Mouse (Mus musculus): ENCODE results near the gene Mrps16.
A peak's percentile ranks its signal among the peaks of the same experiment; 100 is the strongest.

Gene Mrps16

DNA sequence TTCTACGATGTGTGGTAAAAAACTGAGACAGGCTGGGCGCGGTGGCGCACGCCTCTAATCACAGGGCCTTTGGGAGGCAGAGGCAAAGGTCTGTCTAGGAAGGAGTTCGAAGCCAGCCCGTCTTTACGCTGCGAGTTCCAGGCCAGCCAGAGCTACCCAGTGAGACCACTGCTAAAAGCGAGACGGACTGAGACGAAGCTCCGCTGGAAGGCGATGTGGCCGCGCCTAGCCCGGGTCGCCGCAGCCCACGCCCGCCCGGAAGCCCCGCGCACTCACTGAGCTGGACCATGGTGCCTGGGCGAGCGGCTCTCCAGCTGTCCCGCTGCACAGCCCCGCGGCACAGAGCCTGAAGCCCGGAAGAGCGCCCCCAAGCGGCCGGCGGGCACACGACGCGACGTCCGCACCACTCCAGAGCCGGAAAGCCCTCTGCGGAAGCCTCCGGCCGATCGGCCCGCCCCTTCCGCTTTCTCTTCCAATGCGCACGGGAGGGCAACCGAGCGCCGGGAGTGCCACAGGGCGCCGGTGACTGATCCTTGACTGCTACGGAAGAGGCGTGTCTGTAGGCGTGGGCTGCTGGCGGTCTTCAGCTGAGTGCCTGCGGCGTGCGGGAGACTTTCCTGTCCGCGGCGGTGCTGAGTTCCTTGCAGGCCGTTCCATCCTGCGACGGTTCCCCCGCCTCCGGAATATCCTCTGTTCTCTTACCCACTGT, at the start of gene Mrps16:
Gene Mrps16, minus strand, starts transcription at position 430 of the 709 bp plus-strand sequence.
- peak; percentile 97 for DNase-seq

DNA sequence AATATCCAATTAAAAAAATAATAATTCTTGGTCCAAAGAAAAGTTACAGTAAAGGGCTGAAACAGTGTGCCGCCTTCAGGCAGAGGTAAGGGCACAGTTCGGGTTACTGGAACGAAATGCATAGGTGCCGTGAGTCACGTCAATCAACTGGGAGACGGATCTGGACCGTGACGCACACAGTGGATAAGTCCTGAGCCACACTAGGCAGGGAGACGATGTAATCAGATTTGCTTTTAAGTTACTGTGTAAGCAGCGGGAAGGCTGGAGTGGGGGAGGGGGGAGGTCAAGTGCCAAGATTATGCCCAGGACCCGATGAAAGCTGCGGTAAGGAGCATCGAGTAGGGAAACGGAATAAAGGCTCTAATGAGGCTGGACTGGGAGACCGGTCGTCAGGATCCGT, 48.8 kb upstream of the Mrps16 start:
- no peak for DNase-seq

GRCm38 (mm10) chr14:20436976-20437375, 43.5 kb upstream of the Mrps16 start:
- no peak for DNase-seq

- DNase-seq, result no peak
Observed at GRCm38 (mm10) chr14:20432420-20432819, 39.0 kb upstream of the Mrps16 start.

DNA sequence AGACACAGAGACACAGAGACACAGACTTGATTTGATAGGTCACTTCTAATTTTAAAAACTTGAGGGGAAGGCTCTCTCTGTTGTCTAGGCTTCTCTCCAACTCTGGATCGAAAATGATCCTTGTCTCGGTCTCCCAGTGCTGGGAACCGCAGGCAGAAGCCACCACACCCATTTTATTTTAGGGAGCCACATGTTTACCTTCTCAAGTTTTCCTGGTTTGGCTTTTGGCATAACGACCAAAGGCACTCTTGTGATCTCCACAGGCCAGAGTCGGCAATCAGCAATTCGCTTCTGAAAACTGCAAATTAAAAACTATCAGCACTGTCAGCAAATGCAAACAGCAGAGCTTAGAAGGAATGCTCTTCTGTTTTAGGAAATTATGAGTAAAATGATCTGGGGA, 38.3 kb upstream of the Mrps16 start:
- no peak for DNase-seq

DNA sequence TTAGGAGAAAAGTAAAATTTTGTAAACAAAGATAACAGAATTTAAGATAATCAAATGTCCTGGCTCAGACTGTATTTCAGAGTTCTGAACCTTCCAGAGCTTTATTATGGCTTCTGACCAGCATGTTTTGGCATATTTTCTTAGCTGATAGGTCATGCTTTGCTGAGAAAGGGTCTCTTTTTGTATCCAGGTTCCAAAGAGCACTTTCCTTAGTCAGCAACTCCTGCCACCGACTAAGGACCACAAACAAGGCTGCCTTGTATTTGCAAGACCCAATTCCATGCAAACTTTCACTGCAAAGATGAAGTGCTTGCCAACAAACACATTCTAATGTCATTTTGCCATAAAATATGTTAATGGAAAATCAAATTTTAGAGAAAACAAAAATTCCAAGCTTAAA, 36.4 kb upstream of the Mrps16 start:
- no peak for DNase-seq

GRCm38 (mm10) chr14:20428593-20428992, 35.2 kb upstream of the Mrps16 start:
- no peak for DNase-seq

- DNase-seq, result no peak
Observed at GRCm38 (mm10) chr14:20423046-20423445, 29.6 kb upstream of the Mrps16 start.

DNA sequence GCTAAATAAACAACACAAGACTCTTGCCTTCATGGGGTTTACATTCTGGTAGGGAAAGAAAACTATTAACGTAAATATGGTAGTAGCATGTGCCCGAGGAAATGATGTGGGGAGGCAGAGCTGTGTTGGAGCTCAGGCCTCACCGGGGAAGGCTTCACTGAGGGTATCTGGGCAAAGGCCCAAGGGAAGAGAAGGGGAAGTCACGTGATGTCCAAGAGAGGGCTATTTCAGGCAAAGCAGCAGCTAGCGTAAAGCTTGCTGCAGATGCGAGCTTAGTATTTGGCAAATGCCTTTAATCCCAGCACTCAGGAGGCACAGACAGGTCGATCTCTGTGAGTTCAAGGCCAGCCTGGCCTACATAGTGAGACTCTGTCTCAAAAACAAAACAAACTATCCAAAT, 28.8 kb upstream of the Mrps16 start:
- DNase-seq, result peak; percentile 27

DNA sequence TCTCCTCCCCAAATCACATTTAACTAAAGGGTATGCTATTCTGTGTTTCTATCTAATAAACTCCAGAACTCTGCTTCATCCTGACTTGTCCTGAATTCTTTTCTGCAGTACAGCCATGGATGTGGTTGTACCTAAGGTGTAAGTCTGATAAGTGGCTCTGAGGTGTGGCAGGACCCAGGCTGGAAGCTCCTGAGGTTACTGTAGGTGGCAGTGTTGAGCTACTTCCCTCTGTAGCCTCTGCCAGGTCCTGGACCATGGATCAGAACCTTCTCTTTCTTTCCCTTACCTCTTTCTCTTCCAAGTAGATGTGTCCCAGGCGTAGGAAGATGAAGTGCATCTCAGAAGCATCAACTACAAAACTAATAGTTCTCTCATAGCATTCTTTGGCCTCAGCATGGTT, 6.6 kb upstream of the Mrps16 start:
- peak; percentile 61 for DNase-seq

GRCm38 (mm10) chr14:20398864-20399263, 5.4 kb upstream of the Mrps16 start:
- peak; percentile 58 for DNase-seq

DNA sequence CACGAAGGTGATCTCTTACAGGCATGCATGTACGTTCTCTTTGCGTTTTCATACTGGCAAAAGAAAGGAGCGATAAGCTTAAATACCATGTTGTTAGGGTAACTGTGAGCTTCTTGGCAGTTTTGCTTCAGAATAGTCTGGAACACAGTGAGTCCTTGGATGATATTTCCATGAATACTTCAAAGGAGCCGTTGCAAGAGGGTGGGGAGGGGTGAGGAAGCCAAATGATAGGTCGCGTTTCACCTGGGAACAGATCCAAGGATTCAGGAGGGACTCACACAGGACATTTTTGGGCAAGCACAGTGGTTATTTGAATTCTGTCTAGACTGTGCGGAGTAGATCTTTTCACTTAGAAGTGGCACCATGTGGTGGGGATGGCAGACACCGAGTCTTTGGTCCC, 3.8 kb upstream of the Mrps16 start:
- no peak for DNase-seq

- no peak for DNase-seq
Observed at GRCm38 (mm10) chr14:20392326-20392725, 1.1 kb downstream of the Mrps16 start.

DNA sequence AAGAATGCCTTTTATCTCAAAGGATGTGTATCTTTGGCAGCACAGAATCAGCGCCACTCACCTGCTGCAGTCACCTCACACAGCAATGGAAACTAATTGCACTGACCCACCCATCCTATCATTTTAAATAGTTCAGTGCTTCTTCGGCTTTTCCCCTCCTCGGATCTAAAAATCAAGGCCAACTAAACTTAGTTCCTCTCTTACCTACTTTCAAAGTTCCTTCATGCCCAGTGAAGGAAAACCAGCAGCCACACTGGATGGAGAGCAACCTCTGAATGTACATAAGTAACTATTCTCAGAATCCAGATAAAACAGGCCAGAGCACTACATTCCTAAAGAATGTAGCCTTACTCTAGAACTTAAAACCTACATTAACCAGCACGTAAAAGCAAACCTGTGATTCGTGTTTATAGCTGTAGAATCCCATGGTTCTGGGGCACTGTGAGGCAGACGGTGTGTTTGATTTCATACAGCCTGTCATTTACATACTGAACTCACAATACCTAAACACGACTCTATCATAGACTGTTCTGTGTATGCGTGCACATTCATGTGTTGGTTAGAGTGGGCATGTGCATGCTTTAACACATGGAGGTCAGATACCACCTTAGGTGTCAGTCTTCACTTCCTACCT, 3.9 kb downstream of the Mrps16 start:
- no peak for DNase-seq

DNA sequence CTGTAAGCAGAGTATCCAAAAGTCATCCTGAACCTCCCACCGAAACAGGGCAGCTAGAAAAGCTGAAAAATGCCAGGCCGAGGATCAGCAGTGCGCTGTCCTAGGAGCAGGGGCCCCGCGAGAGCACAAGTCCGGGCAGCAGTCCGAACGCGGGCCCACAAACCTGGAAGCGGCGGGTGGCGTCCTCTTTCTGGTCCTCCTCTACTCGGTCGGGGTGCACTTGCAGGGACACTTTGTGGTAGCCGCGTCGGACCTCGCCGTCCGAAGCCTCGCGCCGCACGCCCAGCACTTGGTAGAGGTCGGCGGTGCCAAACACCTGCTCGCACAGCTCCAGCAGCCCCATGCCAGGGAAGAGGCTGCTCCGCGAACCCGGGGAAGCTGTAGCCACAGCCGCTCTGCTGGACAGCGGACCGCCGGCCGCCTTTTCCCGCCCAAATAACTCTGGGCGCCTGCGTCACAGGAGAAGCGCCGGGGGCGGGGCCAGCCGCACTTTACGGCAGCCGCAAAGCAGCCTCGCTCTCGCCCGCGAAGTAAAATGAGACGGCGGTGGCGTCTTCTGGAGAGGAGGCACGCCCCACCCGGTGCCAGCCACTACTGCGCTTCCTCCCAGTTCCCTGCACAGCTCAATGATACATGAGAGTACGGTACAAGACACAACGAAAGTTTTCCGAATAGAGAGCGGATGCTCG, 4.8 kb downstream of the Mrps16 start, which contains the start of gene Dnajc9:
Gene Dnajc9, minus strand, starts transcription at position 470 of the 689 bp plus-strand sequence.
- peak; percentile 98 for DNase-seq

DNA sequence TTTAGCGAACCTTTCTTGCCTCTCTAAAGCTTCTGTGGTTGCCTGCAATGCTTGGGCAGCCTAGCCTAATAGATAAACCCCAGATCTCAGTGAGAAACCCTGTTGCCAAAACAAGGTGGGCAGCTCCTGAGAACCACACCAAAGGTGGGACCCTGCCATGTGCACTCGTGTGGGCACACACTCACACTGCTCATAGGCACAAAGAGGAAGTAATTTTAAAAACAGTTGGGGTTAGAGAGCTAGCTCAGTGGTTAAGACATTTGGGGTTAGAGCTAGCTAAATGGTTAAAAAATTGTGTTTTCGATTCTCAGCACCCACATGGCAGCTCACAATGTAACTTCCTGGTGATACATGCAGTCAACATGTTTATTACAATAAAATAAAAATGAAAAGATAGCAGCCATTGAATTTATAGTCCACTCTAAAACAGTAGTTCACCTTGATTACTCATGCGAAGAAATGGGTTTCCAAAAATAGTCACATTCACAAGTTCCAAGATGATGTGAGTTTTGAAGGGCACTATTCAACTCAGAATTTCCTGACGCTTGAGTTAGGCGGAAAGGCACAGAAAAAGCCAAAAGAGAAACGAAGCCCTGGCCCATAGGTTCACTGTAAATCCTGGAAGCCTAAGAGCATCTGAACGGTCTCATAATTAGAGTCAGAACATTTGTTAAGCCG, 13.5 kb downstream of the Mrps16 start:
- DNase-seq, result no peak

- no peak for DNase-seq
Observed at GRCm38 (mm10) chr14:20379087-20379640, 14.3 kb downstream of the Mrps16 start.

DNA sequence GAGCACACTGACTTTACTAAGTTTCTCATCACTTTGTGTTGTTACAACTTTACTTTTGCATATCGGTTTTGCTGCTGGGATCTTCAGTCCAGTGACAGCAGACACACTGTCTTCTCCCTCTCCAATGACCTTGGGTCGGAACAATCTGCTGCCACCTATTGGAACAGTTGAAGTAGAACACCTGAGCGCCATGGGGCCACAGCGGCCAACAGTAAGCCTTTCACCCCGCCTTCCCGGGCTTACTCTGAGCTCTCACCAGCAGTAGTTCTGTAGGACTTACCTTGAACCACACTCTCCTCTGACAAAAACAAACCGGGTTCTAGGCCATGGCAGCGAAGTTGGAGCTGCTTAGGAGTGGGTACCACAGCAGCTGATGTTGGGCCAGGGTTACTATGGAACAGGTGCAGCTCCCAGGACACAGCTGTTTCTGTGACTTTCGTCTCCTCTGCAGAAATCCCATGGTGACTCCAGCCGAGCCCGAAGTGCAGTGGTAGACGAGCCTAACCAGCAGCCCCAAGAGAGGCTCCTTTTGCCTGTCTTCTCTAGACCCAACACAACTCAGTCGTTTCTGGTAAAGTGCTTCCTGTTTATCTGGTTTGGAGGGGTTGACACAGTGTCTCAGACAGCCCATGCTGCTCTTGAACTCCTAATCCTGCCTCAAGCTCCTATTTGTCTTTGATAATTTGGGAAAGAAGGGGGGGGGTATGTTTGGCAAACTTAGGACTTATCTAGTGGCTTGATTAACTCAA, 14.9 kb downstream of the Mrps16 start:
- peak; percentile 64 for DNase-seq

DNA sequence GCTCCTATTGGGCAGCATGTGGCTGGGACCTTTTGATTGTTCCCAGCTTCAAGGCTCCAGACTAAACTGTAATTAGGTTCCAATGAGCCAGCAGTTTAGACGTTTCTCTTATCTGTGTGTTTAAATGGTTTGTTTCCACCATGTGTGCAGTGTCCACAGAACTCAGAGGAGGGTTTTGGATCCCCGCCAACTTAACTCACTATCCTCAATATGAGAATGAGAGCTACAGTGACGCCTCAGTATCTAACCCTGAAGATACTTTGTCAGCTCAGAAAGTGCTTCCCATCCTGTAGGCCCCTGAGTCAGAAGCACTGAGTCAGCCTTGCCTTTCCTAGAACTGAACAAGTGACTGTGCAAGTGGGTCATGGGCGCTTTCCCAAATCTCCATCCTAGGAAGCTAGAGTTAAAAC, 16.3 kb downstream of the Mrps16 start:
- DNase-seq, result peak; percentile 32

DNA sequence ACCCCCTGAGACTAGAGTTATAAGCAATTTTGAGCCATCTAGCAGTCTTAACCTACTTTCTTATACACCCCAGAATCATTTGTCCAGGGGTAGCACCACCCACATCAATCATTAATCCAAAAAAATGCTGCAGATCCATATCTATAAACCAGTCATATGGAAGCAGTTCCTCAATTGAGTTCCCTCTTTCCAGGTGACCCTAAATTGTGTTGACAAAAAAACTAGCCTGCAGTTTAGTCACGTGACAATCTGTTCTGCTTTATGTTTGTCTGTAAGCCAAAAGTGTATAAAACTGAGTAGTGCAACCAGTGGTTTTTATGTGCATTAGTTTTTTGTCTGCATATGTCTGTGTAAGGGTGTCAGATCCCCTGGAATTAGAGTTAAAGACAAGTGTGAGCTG, 21.6 kb downstream of the Mrps16 start:
- DNase-seq, result no peak

DNA sequence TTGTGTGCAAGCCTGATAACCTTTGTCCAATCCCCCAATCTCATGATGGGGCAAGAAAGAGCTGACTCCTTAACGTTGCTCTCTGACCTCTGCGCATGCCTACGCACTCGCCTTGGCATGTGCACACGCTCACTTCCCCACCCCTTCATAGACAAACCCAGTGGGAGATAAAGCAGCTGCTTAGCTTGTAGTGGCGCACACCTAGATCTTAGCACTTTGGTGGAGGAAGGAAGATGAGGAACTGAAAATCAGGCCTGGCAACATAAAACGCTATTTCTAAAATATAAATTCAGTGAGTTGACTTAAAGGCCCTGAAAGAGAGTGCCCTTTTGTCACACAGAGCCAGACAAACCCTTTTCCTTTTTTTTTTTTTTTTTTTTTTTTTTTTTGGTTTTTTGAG, 22.6 kb downstream of the Mrps16 start:
- DNase-seq, result no peak

- DNase-seq, result no peak
Observed at GRCm38 (mm10) chr14:20368271-20368670, 25.2 kb downstream of the Mrps16 start.
